Mouse (Mus musculus) forelimb bud, embryonic 11.5 days (tissue): ENCODE measurements around the gene Wdr70.

Experiments used
- DNase-seq: peaks from one replicate; pipeline ENCODE4 v3.0.0-alpha.2; 2012; ENCODE audit warnings: low read depth, low spot score

Gene Wdr70

DNA sequence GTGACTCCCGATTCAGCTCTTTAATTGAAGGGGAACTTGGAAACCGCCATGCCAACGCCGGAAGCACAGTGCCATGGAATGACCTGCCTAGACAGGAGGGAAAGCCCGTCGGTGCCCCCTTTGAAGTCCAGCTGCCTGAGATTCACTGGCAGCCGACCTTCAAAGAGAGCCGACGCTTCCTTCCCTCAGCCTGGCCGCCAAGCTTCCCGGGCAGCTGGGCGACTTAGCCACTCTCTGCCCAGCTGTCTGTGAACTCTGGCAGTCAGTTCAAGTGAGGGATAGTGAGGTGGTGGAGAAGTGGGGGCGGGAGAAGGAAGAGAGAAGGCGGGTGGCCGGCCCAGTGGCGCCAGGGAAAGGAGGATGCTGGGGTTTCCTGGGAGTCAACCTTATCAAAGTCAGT lies 164.9 kb downstream of the Wdr70 start:
- peak; percentile 20 for DNase-seq

DNA sequence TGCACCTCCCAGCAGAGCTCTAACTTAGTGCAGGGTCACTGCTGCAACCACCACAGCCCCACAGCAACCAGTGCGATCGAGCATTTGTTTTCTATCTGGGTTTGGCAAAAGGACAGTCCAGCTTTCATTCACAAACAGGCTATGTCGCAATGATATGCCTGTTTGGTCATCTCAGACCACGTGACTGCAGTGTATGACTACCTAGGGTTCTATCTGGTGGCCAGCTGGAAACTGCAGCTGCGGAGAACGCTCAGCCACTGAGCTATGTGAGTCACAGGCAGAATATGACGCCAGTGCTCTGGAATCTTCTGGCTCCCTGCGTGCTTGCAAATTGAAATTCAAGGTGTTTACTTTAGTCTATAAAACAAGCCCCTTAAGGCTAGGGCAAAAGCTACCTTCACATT lies 167.4 kb downstream of the Wdr70 start:
- no peak for DNase-seq

GRCm38 (mm10) chr15:7925382-7925781 lies 173.6 kb downstream of the Wdr70 start:
- DNase-seq, result no peak

DNA sequence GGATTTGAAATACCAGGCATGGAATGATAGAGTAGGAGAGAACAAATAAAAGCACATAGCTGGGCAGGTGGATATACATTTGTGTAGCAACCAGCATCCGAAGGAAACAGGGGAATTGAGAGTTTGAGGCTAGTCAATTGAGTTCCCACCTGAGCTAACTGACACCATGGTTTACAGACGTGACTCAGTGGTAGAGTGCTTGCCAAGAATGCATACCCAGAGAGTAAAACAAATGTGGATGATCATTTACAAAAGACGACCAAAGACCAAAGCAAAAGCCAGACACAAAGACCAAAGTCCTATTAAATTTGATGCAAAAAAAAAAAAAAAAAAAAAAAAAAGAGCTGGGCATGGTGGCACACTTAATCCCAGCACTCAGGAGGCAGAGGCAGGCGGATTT lies 175.7 kb downstream of the Wdr70 start:
- DNase-seq, result no peak

DNA sequence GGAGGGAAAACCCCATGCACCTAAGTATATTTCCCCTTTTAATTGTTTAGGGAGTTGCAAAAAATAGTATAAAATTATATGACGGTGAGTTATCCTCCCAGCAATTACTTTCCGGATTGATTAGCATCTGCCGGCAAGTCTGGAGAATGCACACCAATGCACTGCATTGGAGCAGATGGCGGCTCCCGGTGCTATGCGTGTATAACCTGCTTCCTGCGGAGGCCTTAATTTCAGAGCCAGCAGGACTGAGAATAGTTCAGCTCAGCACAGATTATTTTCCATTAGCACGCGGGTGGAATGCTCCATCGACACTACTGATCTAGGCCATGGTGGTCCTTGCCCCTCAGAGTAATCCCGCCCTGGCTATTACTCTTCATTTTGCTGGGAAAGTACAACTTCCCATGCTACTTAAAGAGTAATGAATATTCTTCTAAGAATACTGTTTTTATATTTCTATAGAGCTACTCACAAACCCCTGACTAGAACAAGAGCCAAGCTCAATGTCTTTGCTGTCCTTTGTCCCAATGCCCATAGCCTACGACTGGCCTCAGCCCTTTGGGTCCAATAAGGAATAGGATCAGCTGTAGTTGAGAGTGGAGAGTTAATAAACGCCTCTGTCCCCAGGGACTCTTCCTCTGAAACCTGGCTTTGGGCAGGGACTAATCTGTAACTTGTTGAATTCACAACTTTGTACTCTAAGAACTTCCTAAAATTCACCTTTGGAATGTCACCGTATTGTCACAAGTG lies 176.5 kb downstream of the Wdr70 start:
- DNase-seq, result no peak

DNA sequence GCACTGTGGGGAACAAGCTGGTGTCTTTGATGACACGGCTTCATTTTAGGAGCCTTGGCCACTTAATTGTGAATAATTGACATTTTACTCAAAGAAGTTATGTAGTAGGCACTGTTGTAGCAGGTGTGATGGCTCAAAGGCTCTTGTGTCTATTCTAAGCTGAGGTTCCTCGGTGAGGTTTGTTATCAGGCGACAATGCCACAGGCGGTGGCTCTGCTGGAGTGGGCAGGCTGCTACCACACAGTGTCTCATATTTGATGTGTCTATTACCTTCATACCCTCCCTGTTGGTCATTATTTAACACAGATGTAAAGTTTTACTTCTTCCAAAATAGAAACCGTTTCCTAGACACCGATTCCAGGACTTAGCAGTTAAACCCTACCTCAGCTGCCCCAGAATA lies 177.9 kb downstream of the Wdr70 start:
- DNase-seq, result no peak

DNA sequence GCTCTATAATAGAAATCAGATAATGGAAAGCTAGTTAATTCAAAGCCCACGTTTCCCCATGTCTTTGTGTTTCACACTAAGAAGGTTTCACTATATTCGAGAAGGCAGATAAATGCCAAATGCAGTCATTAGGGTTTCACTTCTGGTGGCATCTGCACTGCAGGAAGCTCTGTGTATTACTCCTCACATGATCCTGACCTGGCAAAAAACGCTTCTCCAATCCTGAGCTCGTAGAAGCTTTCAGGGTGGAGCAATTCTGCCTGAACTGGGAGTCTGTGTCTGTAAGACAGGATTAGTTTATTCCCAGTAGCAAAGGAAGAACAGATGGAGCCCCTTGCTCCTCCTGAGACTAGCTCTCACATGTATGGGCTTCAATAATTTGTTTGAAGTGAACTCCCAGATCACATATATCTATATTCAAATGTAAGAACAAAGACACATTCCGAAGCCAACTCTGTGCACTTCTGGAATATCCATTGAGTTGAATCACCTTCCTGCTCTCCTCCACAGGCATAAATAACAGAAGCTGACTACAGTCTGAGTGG lies 192.4 kb downstream of the Wdr70 start:
- DNase-seq, result no peak

- no peak for DNase-seq
Measured at GRCm38 (mm10) chr15:7899286-7899685, 199.7 kb downstream of the Wdr70 start.

DNA sequence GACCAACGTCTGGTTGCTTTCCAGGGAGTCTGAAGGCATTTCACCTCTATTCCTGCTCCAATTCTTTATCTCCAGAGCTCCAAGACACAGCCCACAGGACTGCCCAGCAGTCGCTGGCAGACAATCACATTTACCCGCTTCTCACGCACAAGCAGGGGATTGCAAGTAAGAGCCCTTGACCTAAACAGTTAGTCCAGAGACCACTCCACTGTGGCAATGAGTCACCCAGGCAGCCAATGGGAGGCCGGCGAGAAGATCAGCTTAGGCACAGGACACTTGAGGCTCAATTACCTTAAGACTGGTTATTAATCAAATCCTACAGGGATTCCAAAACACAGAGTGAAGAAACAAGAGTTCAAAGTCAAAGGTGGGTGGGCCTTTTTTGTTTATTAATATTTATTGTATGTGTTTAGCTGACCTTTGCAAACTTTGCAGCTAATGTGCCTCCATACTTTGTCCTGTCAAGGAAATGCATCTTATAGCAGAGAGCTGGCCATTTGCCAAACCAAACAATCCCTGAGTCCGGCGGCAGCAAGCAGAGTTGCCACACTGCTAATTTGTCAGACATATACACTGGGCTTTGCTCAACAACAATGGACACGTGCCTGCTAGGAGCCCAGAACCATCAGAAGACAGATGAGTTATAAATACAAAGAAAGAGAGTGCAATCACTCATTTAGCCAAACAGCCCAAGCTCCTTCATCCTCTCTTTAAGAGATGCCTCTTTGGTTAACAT lies 207.3 kb downstream of the Wdr70 start:
- DNase-seq, result no peak

DNA sequence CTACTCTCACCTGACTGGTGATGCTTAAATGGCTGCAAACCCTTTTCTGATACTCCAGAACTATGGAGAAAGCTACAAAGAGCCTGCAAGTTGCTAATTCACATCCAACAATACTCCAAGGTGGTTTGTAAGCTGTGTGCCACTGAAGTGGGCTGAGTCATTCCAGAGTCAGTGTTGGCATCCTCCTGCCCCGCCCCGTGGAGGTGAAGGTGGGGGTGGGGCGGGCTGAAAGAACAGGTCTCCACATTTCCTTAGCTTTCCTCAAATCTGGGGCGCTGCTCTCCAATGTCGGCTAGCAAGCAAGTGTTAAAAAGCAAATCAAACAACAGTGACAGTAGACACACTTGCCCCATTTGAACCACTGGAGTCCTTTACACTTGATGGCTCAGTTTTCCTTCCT lies 208.7 kb downstream of the Wdr70 start:
- no peak for DNase-seq

- no peak for DNase-seq
Measured at GRCm38 (mm10) chr15:7889362-7889674, 209.7 kb downstream of the Wdr70 start.

- no peak for DNase-seq
Measured at GRCm38 (mm10) chr15:7888617-7889361, 210.2 kb downstream of the Wdr70 start.

GRCm38 (mm10) chr15:7886591-7886990 lies 212.4 kb downstream of the Wdr70 start:
- DNase-seq, result no peak

GRCm38 (mm10) chr15:7885106-7885505 lies 213.9 kb downstream of the Wdr70 start:
- no peak for DNase-seq

DNA sequence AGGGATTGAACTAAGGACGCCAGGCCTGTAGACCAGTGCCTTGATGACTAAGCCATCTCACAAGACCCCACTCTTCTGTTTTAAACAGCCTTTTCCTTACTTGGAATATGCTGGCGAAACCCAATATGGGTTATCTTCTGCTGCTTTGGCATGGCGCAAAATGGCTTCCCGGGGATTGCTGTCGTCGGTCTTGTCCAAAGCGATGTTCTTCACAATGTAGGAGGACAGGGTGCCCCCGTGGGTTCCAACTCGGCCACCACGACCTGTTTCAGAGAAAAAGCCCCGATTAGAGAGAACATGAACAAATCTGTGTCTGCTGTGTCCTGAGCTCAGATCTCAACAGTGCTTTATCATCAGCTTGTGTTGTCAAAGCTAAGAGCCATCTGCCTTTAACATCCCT lies 214.8 kb downstream of the Wdr70 start:
- DNase-seq, result no peak

DNA sequence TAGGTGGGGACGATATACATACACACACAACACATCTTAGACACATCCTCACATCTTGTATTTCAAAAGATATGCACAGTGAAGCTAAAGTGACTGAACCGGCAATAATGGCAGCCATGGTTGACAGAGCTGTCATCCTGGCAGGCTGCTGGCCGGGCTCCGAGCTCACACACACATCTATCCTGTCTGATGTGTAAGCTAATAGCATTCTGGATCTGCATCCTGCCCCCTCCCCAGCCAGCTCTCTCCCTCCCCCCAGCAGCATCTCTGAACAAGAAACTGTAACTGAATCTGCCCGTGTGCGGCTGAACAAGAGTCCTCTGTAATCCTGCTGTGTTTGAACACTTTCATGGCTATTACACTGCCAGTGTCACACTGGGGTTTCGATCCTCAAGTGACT lies 219.1 kb downstream of the Wdr70 start:
- no peak for DNase-seq

- DNase-seq, result no peak
Measured at GRCm38 (mm10) chr15:7878861-7879260, 220.1 kb downstream of the Wdr70 start.

GRCm38 (mm10) chr15:7877560-7878467 lies 221.2 kb downstream of the Wdr70 start:
- DNase-seq, result no peak

- no peak for DNase-seq
Measured at GRCm38 (mm10) chr15:7875879-7876278, 223.1 kb downstream of the Wdr70 start.

- DNase-seq, result no peak
Measured at GRCm38 (mm10) chr15:7872473-7872872, 226.5 kb downstream of the Wdr70 start.

GRCm38 (mm10) chr15:7865305-7865704 lies 233.7 kb downstream of the Wdr70 start:
- DNase-seq, result no peak
